Mouse (Mus musculus): ENCODE results near the gene Akr1b3.

- no peak for TF ChIP-seq CTCF (IDR thresholded peaks at IDR 0.05; ENCODE audit: low read depth, low read length)
- no peak for TF ChIP-seq POLR2A (IDR thresholded peaks at IDR 0.05; ENCODE audit: borderline replicate concordance, low read depth, low read length)
These were observed 42.9 kb downstream of the Akr1b3 start for GRCm38 (mm10) chr6:34274346-34274745.
